Mouse (Mus musculus): ENCODE measurements around the gene Map4k2. TPM values are rescaled to one million over a fixed set of nuclear protein-coding genes. Genes with fewer than 3 reads are reported as not detected.

The Map4k2 gene
- polyA plus RNA-seq, 1 experiment from 2014 or later: 5.2 TPM

GRCm38 (mm10) chr19:6373539-6374400 lies 32.8 kb downstream of the Map4k2 start:
- Histone ChIP-seq H3K9ac (ENCODE audit: low read length) (no peak overlapping the region), H3K27me3 (ENCODE audit: control insufficient read depth, insufficient read depth, low read length) (no peaks in the 10 kb centered on the region), H3K9me3 (ENCODE audit: control insufficient read depth, low read length) (no peaks in the 10 kb centered on the region), H3K4me2 (replicated peaks; ENCODE audit: low read depth) (no peak overlapping the region), H3K4me3 (ENCODE audit: low read depth, low read length) (no peak overlapping the region), H3K4me1 (replicated peaks; ENCODE audit: control insufficient read depth, insufficient read depth) (no peaks in the 10 kb centered on the region), H3K27ac (replicated peaks) (no peak overlapping the region), H3K36me3 (ENCODE audit: control insufficient read depth, insufficient read depth, low read length) (peaks cover 63% of the 10 kb centered on the region)
- peak; percentile 86 for DNase-seq (ENCODE audit: low spot score)
- WGBS: 57% methylated on average over 12 of the region's 12 CpGs
- TF ChIP-seq CTCF (IDR thresholded peaks at IDR 0.05; ENCODE audit: low read depth): peak; percentile 83
- TF ChIP-seq EP300 (optimal IDR thresholded peaks at IDR 0.05): no peak
- ATAC-seq (ENCODE audit: low FRiP score, low TSS enrichment): peak; percentile 38; the same call in 1 of the 2 replicates

GRCm38 (mm10) chr19:6374571-6374970 lies 33.6 kb downstream of the Map4k2 start:
- H3K4me2 ChIP-seq (replicated peaks; ENCODE audit: low read depth): no peak overlapping the region
- no peak overlapping the region for H3K27ac ChIP-seq (replicated peaks)
- H3K36me3 ChIP-seq (ENCODE audit: control insufficient read depth, insufficient read depth, low read length): peaks cover 63% of the 10 kb centered on the region
- no peak for ATAC-seq (ENCODE audit: low FRiP score, low TSS enrichment)
- H3K9ac ChIP-seq (ENCODE audit: low read length): no peak overlapping the region
- H3K9me3 ChIP-seq (ENCODE audit: control insufficient read depth, low read length): no peaks in the 10 kb centered on the region
- TF ChIP-seq CTCF (IDR thresholded peaks at IDR 0.05; ENCODE audit: low read depth) (no peak), EP300 (optimal IDR thresholded peaks at IDR 0.05) (no peak)
- 97% methylated on average over 10 of the region's 10 CpGs for WGBS
- DNase-seq (ENCODE audit: low spot score): no peak
- H3K4me1 ChIP-seq (replicated peaks; ENCODE audit: control insufficient read depth, insufficient read depth): no peaks in the 10 kb centered on the region
- H3K27me3 ChIP-seq (ENCODE audit: control insufficient read depth, insufficient read depth, low read length): no peaks in the 10 kb centered on the region
- H3K4me3 ChIP-seq (ENCODE audit: low read depth, low read length): no peak overlapping the region

- Histone ChIP-seq H3K27ac (replicated peaks) (no peak overlapping the region), H3K9me3 (ENCODE audit: control insufficient read depth, low read length) (no peaks in the 10 kb centered on the region), H3K4me1 (replicated peaks; ENCODE audit: control insufficient read depth, insufficient read depth) (no peaks in the 10 kb centered on the region), H3K4me3 (ENCODE audit: low read depth, low read length) (no peak overlapping the region), H3K36me3 (ENCODE audit: control insufficient read depth, insufficient read depth, low read length) (peaks cover 61% of the 10 kb centered on the region), H3K27me3 (ENCODE audit: control insufficient read depth, insufficient read depth, low read length) (no peaks in the 10 kb centered on the region), H3K4me2 (replicated peaks; ENCODE audit: low read depth) (no peak overlapping the region), H3K9ac (ENCODE audit: low read length) (no peak overlapping the region)
- DNase-seq (ENCODE audit: low spot score) (no peak), ATAC-seq (ENCODE audit: low FRiP score, low TSS enrichment) (peak; percentile 19; the same call in 1 of the 2 replicates)
- WGBS: 87% methylated on average over 42 of the region's 42 CpGs
- no peak for TF ChIP-seq EP300 (optimal IDR thresholded peaks at IDR 0.05)
- no peak for TF ChIP-seq CTCF (IDR thresholded peaks at IDR 0.05; ENCODE audit: low read depth)
These were observed 34.7 kb downstream of the Map4k2 start for GRCm38 (mm10) chr19:6375423-6376254.

GRCm38 (mm10) chr19:6376255-6376564 lies 35.3 kb downstream of the Map4k2 start:
- H3K9ac ChIP-seq (ENCODE audit: low read length): no peak overlapping the region
- H3K27ac ChIP-seq (replicated peaks): no peak overlapping the region
- WGBS: 75% methylated on average over 14 of the region's 14 CpGs
- no peaks in the 10 kb centered on the region for H3K9me3 ChIP-seq (ENCODE audit: control insufficient read depth, low read length)
- DNase-seq (ENCODE audit: low spot score) (peak; percentile 74), ATAC-seq (ENCODE audit: low FRiP score, low TSS enrichment) (no peak)
- no peaks in the 10 kb centered on the region for H3K4me1 ChIP-seq (replicated peaks; ENCODE audit: control insufficient read depth, insufficient read depth)
- H3K4me2 ChIP-seq (replicated peaks; ENCODE audit: low read depth): no peak overlapping the region
- H3K36me3 ChIP-seq (ENCODE audit: control insufficient read depth, insufficient read depth, low read length): peaks cover 56% of the 10 kb centered on the region
- TF ChIP-seq CTCF (IDR thresholded peaks at IDR 0.05; ENCODE audit: low read depth): peak; percentile 80
- no peak for TF ChIP-seq EP300 (optimal IDR thresholded peaks at IDR 0.05)
- no peaks in the 10 kb centered on the region for H3K27me3 ChIP-seq (ENCODE audit: control insufficient read depth, insufficient read depth, low read length)
- no peak overlapping the region for H3K4me3 ChIP-seq (ENCODE audit: low read depth, low read length)

GRCm38 (mm10) chr19:6376643-6377042 lies 35.7 kb downstream of the Map4k2 start:
- no peak for ATAC-seq (ENCODE audit: low FRiP score, low TSS enrichment)
- Histone ChIP-seq H3K27me3 (ENCODE audit: control insufficient read depth, insufficient read depth, low read length) (no peaks in the 10 kb centered on the region), H3K4me3 (ENCODE audit: low read depth, low read length) (no peak overlapping the region), H3K9ac (ENCODE audit: low read length) (no peak overlapping the region), H3K27ac (replicated peaks) (no peak overlapping the region), H3K9me3 (ENCODE audit: control insufficient read depth, low read length) (no peaks in the 10 kb centered on the region), H3K4me1 (replicated peaks; ENCODE audit: control insufficient read depth, insufficient read depth) (no peaks in the 10 kb centered on the region), H3K36me3 (ENCODE audit: control insufficient read depth, insufficient read depth, low read length) (peaks cover 52% of the 10 kb centered on the region), H3K4me2 (replicated peaks; ENCODE audit: low read depth) (no peak overlapping the region)
- 63% methylated on average over 2 of the region's 2 CpGs for WGBS
- TF ChIP-seq CTCF (IDR thresholded peaks at IDR 0.05; ENCODE audit: low read depth) (no peak), EP300 (optimal IDR thresholded peaks at IDR 0.05) (no peak)
- no peak for DNase-seq (ENCODE audit: low spot score)

All from stomach, postnatal 0 days (tissue).